7 mouse cellular contexts compared by ENCODE assay signal in genomic region chr7:30195461-30195860, GRCm38 (mm10). TPM values are rescaled to one million over a fixed set of nuclear protein-coding genes. Genes with fewer than 3 reads are reported as not detected.
A peak's percentile ranks its signal among the peaks of the same experiment; 100 is the strongest.
DNase-seq lines count a peak whose midpoint lies in the region; ATAC-seq and TF ChIP-seq lines count a peak whose summit lies in the region.

No protein-coding gene starts in this region.

- 57% methylated on average over 6 of the region's 6 CpGs for WGBS in lung, embryonic 14.5 days
- WGBS in forebrain, embryonic 11.5 days, result 76% methylated on average over 6 of the region's 6 CpGs
- 60% methylated on average over 6 of the region's 6 CpGs for WGBS in limb, embryonic 12.5 days
- 66% methylated on average over 6 of the region's 6 CpGs for WGBS in stomach, embryonic 15.5 days

- DNase-seq in lung, embryonic 14.5 days, result no peak
- no peak for DNase-seq in lung, postnatal 25 days (ENCODE audit: low spot score)
- no peak for DNase-seq in forebrain, embryonic 11.5 days (ENCODE audit: low spot score)
- DNase-seq in left cerebral cortex, postnatal 14 days (ENCODE audit: low spot score in 2 of 2), result no peak
- no peak for DNase-seq in frontal cortex, postnatal 36 days (ENCODE audit: low spot score in 2 of 2)

- ATAC-seq in lung, embryonic 14.5 days (ENCODE audit: insufficient read depth), result no peak
- ATAC-seq in forebrain, embryonic 11.5 days (replicated peaks; ENCODE audit: low FRiP score), result no peak
- no peak for ATAC-seq in limb, embryonic 12.5 days (ENCODE audit: insufficient number of reproducible peaks, insufficient read depth, low FRiP score, low TSS enrichment, low read depth)
- ATAC-seq in stomach, embryonic 15.5 days (ENCODE audit: insufficient read depth, low FRiP score, low read depth), result no peak

- H3K27ac ChIP-seq in lung, embryonic 14.5 days (ENCODE audit: low read depth), result peak overlapping the region; percentile 73; the same call in 1 of the 2 replicates
- H3K27ac ChIP-seq in forebrain, embryonic 11.5 days (ENCODE audit: low read depth, low read length), result no peak overlapping the region
- no peak overlapping the region for H3K27ac ChIP-seq in limb, embryonic 12.5 days
- peak overlapping the region; percentile 10; the same call in 1 of the 2 replicates for H3K27ac ChIP-seq in stomach, embryonic 15.5 days

- H3K4me2 ChIP-seq in lung, embryonic 14.5 days, result peak overlapping the region; percentile 64
- H3K4me2 ChIP-seq in forebrain, embryonic 11.5 days (ENCODE audit: low read depth, low read length, severe bottlenecking), result peak overlapping the region; percentile 79; the same call in 1 of the 2 replicates
- peak overlapping the region; percentile 85 for H3K4me2 ChIP-seq in limb, embryonic 12.5 days
- peak overlapping the region; percentile 68; the same call in 1 of the 2 replicates for H3K4me2 ChIP-seq in stomach, embryonic 15.5 days

- H3K36me3 ChIP-seq in lung, embryonic 14.5 days (ENCODE audit: insufficient read depth), result peaks cover 23% of the 10 kb centered on the region
- H3K36me3 ChIP-seq in forebrain, embryonic 11.5 days (ENCODE audit: control insufficient read depth, insufficient read depth, low read length), result no peaks in the 10 kb centered on the region; the same call in 1 of the 2 replicates
- peaks cover 23% of the 10 kb centered on the region for H3K36me3 ChIP-seq in limb, embryonic 12.5 days
- H3K36me3 ChIP-seq in stomach, embryonic 15.5 days, result peaks cover 15% of the 10 kb centered on the region

- peak overlapping the region; percentile 71 for H3K4me3 ChIP-seq in lung, embryonic 14.5 days (ENCODE audit: low read depth, low read length)
- H3K4me3 ChIP-seq in forebrain, embryonic 11.5 days (ENCODE audit: low read depth, low read length), result peak overlapping the region; percentile 72; the same call in 1 of the 2 replicates
- peak overlapping the region; percentile 74; the same call in 1 of the 2 replicates for H3K4me3 ChIP-seq in limb, embryonic 12.5 days (replicated peaks)
- no peak overlapping the region for H3K4me3 ChIP-seq in stomach, embryonic 15.5 days (replicated peaks)

- intact Hi-C loops in left cerebral cortex, postnatal 14 days (cut with DNase I), result no loop called here

- H3K9ac ChIP-seq in lung, embryonic 14.5 days, result peak overlapping the region; percentile 75; the same call in 1 of the 2 replicates
- peak overlapping the region; percentile 76; the same call in 1 of the 2 replicates for H3K9ac ChIP-seq in forebrain, embryonic 11.5 days (ENCODE audit: low read length)
- no peak overlapping the region for H3K9ac ChIP-seq in limb, embryonic 12.5 days (replicated peaks)
- H3K9ac ChIP-seq in stomach, embryonic 15.5 days, result no peak overlapping the region

- H3K27me3 ChIP-seq in lung, embryonic 14.5 days (ENCODE audit: insufficient read depth, low read length), result no peaks in the 10 kb centered on the region
- H3K27me3 ChIP-seq in forebrain, embryonic 11.5 days (ENCODE audit: control insufficient read depth, insufficient read depth, low read length), result no peaks in the 10 kb centered on the region
- H3K27me3 ChIP-seq in limb, embryonic 12.5 days, result no peaks in the 10 kb centered on the region
- no peaks in the 10 kb centered on the region for H3K27me3 ChIP-seq in stomach, embryonic 15.5 days (replicated peaks)

- TF ChIP-seq CTCF in lung, embryonic 14.5 days (IDR thresholded peaks at IDR 0.05; ENCODE audit: low read depth), result no peak

- H3K9me3 ChIP-seq in lung, embryonic 14.5 days (ENCODE audit: low read depth, low read length), result no peaks in the 10 kb centered on the region
- no peaks in the 10 kb centered on the region for H3K9me3 ChIP-seq in forebrain, embryonic 11.5 days (ENCODE audit: control insufficient read depth, low read length)
- no peaks in the 10 kb centered on the region for H3K9me3 ChIP-seq in limb, embryonic 12.5 days
- no peaks in the 10 kb centered on the region for H3K9me3 ChIP-seq in stomach, embryonic 15.5 days

- H3K4me1 ChIP-seq in lung, embryonic 14.5 days (ENCODE audit: insufficient read depth), result peaks cover 6% of the 10 kb centered on the region; the same call in 1 of the 2 replicates
- peaks cover 10% of the 10 kb centered on the region for H3K4me1 ChIP-seq in forebrain, embryonic 11.5 days (replicated peaks; ENCODE audit: control insufficient read depth, insufficient read depth, low read length)
- H3K4me1 ChIP-seq in limb, embryonic 12.5 days (replicated peaks), result peaks cover 29% of the 10 kb centered on the region
- H3K4me1 ChIP-seq in stomach, embryonic 15.5 days, result peaks cover 25% of the 10 kb centered on the region

RNA-seq across cellular contexts. Expression of gene Capns1, which starts 3.1 kb away (rescaled TPM):
- polyA plus RNA-seq in lung, embryonic 14.5 days (2014; fragmentation: Nextera tagmentation; extraction: Ambion mirVana), result 78.3 and 80.3 TPM in 2 replicates
- 39.7 and 47.7 TPM in 2 replicates for polyA plus RNA-seq in forebrain, embryonic 11.5 days (2014; fragmentation: Nextera tagmentation; extraction: Ambion mirVana)
- polyA plus RNA-seq in limb, embryonic 12.5 days (2016; fragmentation: Nextera tagmentation; extraction: Ambion mirVana), result 75.6 and 77.9 TPM in 2 replicates
- polyA plus RNA-seq in stomach, embryonic 15.5 days (2015; fragmentation: Nextera tagmentation; extraction: Ambion mirVana), result 106 and 111 TPM in 2 replicates
- 100 to 1,000 TPM; 194 to 196 TPM for total RNA-seq in left cerebral cortex, postnatal 14 days (2021)

RNA-seq across cellular contexts. Expression of gene Cox7a1, which starts 11.5 kb away (rescaled TPM):
- polyA plus RNA-seq in lung, embryonic 14.5 days (2014; fragmentation: Nextera tagmentation; extraction: Ambion mirVana), result 4.5 and 8.0 TPM in 2 replicates
- 3.5 and 3.9 TPM in 2 replicates for polyA plus RNA-seq in forebrain, embryonic 11.5 days (2014; fragmentation: Nextera tagmentation; extraction: Ambion mirVana)
- 2.4 and 2.9 TPM in 2 replicates for polyA plus RNA-seq in limb, embryonic 12.5 days (2016; fragmentation: Nextera tagmentation; extraction: Ambion mirVana)
- 13.8 and 22.0 TPM in 2 replicates for polyA plus RNA-seq in stomach, embryonic 15.5 days (2015; fragmentation: Nextera tagmentation; extraction: Ambion mirVana)
- 1 to 10 TPM; 3.4 to 4.9 TPM for total RNA-seq in left cerebral cortex, postnatal 14 days (2021)

RNA-seq across cellular contexts. Expression of gene Zfp146, which starts 25.9 kb away (rescaled TPM):
- polyA plus RNA-seq in lung, embryonic 14.5 days (2014; fragmentation: Nextera tagmentation; extraction: Ambion mirVana), result 16.8 and 17.0 TPM in 2 replicates
- polyA plus RNA-seq in forebrain, embryonic 11.5 days (2014; fragmentation: Nextera tagmentation; extraction: Ambion mirVana), result 14.0 and 15.5 TPM in 2 replicates
- polyA plus RNA-seq in limb, embryonic 12.5 days (2016; fragmentation: Nextera tagmentation; extraction: Ambion mirVana), result 19.1 and 23.0 TPM in 2 replicates
- polyA plus RNA-seq in stomach, embryonic 15.5 days (2015; fragmentation: Nextera tagmentation; extraction: Ambion mirVana), result 15.0 and 18.0 TPM in 2 replicates
- total RNA-seq in left cerebral cortex, postnatal 14 days (2021), result 10 to 100 TPM; 45.7 to 47.1 TPM

RNA-seq across cellular contexts. Expression of gene Polr2i, which starts 36.3 kb away (rescaled TPM):
- 187 and 192 TPM in 2 replicates for polyA plus RNA-seq in lung, embryonic 14.5 days (2014; fragmentation: Nextera tagmentation; extraction: Ambion mirVana)
- 166 and 167 TPM in 2 replicates for polyA plus RNA-seq in forebrain, embryonic 11.5 days (2014; fragmentation: Nextera tagmentation; extraction: Ambion mirVana)
- 174 and 182 TPM in 2 replicates for polyA plus RNA-seq in limb, embryonic 12.5 days (2016; fragmentation: Nextera tagmentation; extraction: Ambion mirVana)
- polyA plus RNA-seq in stomach, embryonic 15.5 days (2015; fragmentation: Nextera tagmentation; extraction: Ambion mirVana), result 129 and 139 TPM in 2 replicates
- total RNA-seq in left cerebral cortex, postnatal 14 days (2021), result 10 to 100 TPM; 55.8 to 59.8 TPM

RNA-seq across cellular contexts. Expression of gene Tbcb, which starts 36.6 kb away (rescaled TPM):
- polyA plus RNA-seq in lung, embryonic 14.5 days (2014; fragmentation: Nextera tagmentation; extraction: Ambion mirVana), result 175 and 182 TPM in 2 replicates
- polyA plus RNA-seq in forebrain, embryonic 11.5 days (2014; fragmentation: Nextera tagmentation; extraction: Ambion mirVana), result 235 and 270 TPM in 2 replicates
- 214 and 222 TPM in 2 replicates for polyA plus RNA-seq in limb, embryonic 12.5 days (2016; fragmentation: Nextera tagmentation; extraction: Ambion mirVana)
- polyA plus RNA-seq in stomach, embryonic 15.5 days (2015; fragmentation: Nextera tagmentation; extraction: Ambion mirVana), result 138 and 158 TPM in 2 replicates
- total RNA-seq in left cerebral cortex, postnatal 14 days (2021), result 100 to 1,000 TPM; 149 to 153 TPM

Comparison
In these comparisons a context has a peak if more than half of its experiments do, and no peak if none do; other contexts are left out.
1. H3K27ac ChIP-seq: peak in lung, embryonic 14.5 days (single experiment) and stomach, embryonic 15.5 days (single experiment); none in forebrain, embryonic 11.5 days (single experiment) and limb, embryonic 12.5 days (single experiment).
2. H3K9ac ChIP-seq: peak in lung, embryonic 14.5 days (single experiment) and forebrain, embryonic 11.5 days (single experiment); none in limb, embryonic 12.5 days (single experiment) and stomach, embryonic 15.5 days (single experiment).
3. Peak in every context shown above with its lines, with median percentiles within 50 percentile points of each other: H3K4me2 ChIP-seq.